Mouse (Mus musculus): ENCODE results near the gene Ccdc85c. TPM values are rescaled to one million over a fixed set of nuclear protein-coding genes. Genes with fewer than 3 reads are reported as not detected.

The Ccdc85c gene
- polyA plus RNA-seq (2014; fragmentation: Nextera tagmentation; extraction: Ambion mirVana) = 7.2 and 8.2 TPM in 2 replicates

- Histone ChIP-seq H3K27me3 (ENCODE audit: control insufficient read depth, insufficient read depth, low read length) (no peaks in the 10 kb centered on the region), H3K9ac (ENCODE audit: low read length) (peak within 1 kb of the TSS; percentile 74), H3K4me3 (ENCODE audit: control insufficient read depth in 1 of 2, insufficient read depth in 1 of 2, low read depth in 1 of 2, low read length in 2 of 2) (peak within 1 kb of the TSS; percentile 62 to 63), H3K4me2 (ENCODE audit: low read length) (peak within 1 kb of the TSS; percentile 92), H3K27ac (replicated peaks in 1 of 2; ENCODE audit: control insufficient read depth in 1 of 2, insufficient read depth in 1 of 2, low read depth in 2 of 2, low read length in 2 of 2) (peak within 1 kb of the TSS; percentile 6 to 69; a peak in 3 of 4 replicates), H3K4me1 (ENCODE audit: control insufficient read depth in 2 of 2, insufficient read depth in 2 of 2, low read length in 2 of 2) (peaks cover 46 to 63% of the 10 kb centered on the region in 2 experiments), H3K9me3 (ENCODE audit: control insufficient read depth, low read length) (no peaks in the 10 kb centered on the region), H3K36me3 (ENCODE audit: control insufficient read depth, insufficient read depth, low read length) (no peaks in the 10 kb centered on the region)
- ATAC-seq (ENCODE audit: insufficient number of reproducible peaks, insufficient read depth, low FRiP score, low read depth) = 0 out of 2 replicates have a peak, but pooled peaks have one; percentile 1
- WGBS = under 1% methylated on average over 110 of the region's 120 CpGs
Observed at GRCm38 (mm10) chr12:108274661-108275507, at the start of gene Ccdc85c. TSS of gene Ccdc85c (minus strand) at chr12:108275425.

GRCm38 (mm10) chr12:108320096-108320495 is 44.9 kb upstream of the Ccdc85c start:
- H3K4me3 ChIP-seq (ENCODE audit: control insufficient read depth in 1 of 2, insufficient read depth in 1 of 2, low read depth in 1 of 2, low read length in 2 of 2) = no peak overlapping the region
- no peak overlapping the region for H3K27ac ChIP-seq (replicated peaks in 1 of 2; ENCODE audit: control insufficient read depth in 1 of 2, insufficient read depth in 1 of 2, low read depth in 2 of 2, low read length in 2 of 2)
- no peaks in the 10 kb centered on the region for H3K36me3 ChIP-seq (ENCODE audit: control insufficient read depth, insufficient read depth, low read length)
- H3K4me1 ChIP-seq (ENCODE audit: control insufficient read depth in 2 of 2, insufficient read depth in 2 of 2, low read length in 2 of 2) = peaks cover 9 to 15% of the 10 kb centered on the region in 2 experiments
- no peak overlapping the region for H3K4me2 ChIP-seq (ENCODE audit: low read length)
- WGBS = 29% methylated on average over 8 of the region's 8 CpGs
- no peak for ATAC-seq (ENCODE audit: insufficient number of reproducible peaks, insufficient read depth, low FRiP score, low read depth)
- peaks cover 46% of the 10 kb centered on the region for H3K27me3 ChIP-seq (ENCODE audit: control insufficient read depth, insufficient read depth, low read length)
- no peaks in the 10 kb centered on the region for H3K9me3 ChIP-seq (ENCODE audit: control insufficient read depth, low read length)
- H3K9ac ChIP-seq (ENCODE audit: low read length) = no peak overlapping the region

- peaks cover 49% of the 10 kb centered on the region for H3K27me3 ChIP-seq (ENCODE audit: control insufficient read depth, insufficient read depth, low read length)
- H3K9me3 ChIP-seq (ENCODE audit: control insufficient read depth, low read length) = no peaks in the 10 kb centered on the region
- H3K9ac ChIP-seq (ENCODE audit: low read length) = no peak overlapping the region
- H3K27ac ChIP-seq (replicated peaks in 1 of 2; ENCODE audit: control insufficient read depth in 1 of 2, insufficient read depth in 1 of 2, low read depth in 2 of 2, low read length in 2 of 2) = no peak overlapping the region
- peaks cover 9 to 15% of the 10 kb centered on the region in 2 experiments for H3K4me1 ChIP-seq (ENCODE audit: control insufficient read depth in 2 of 2, insufficient read depth in 2 of 2, low read length in 2 of 2)
- ATAC-seq (ENCODE audit: insufficient number of reproducible peaks, insufficient read depth, low FRiP score, low read depth) = 0 out of 2 replicates have a peak, but pooled peaks have one; percentile 10
- peak overlapping the region in 1 of 2 experiments; percentile 29; a peak in 2 of 4 replicates for H3K4me3 ChIP-seq (ENCODE audit: control insufficient read depth in 1 of 2, insufficient read depth in 1 of 2, low read depth in 1 of 2, low read length in 2 of 2)
- H3K36me3 ChIP-seq (ENCODE audit: control insufficient read depth, insufficient read depth, low read length) = no peaks in the 10 kb centered on the region
- WGBS = 10% methylated on average over 37 of the region's 37 CpGs
- peak overlapping the region; percentile 51 for H3K4me2 ChIP-seq (ENCODE audit: low read length)
Observed at GRCm38 (mm10) chr12:108318499-108318898, 43.3 kb upstream of the Ccdc85c start.

- H3K4me3 ChIP-seq (ENCODE audit: control insufficient read depth in 1 of 2, insufficient read depth in 1 of 2, low read depth in 1 of 2, low read length in 2 of 2) = peak overlapping the region in 1 of 2 experiments; percentile 29; a peak in 2 of 4 replicates
- H3K4me2 ChIP-seq (ENCODE audit: low read length) = peak overlapping the region; percentile 51
- peaks cover 9 to 15% of the 10 kb centered on the region in 2 experiments for H3K4me1 ChIP-seq (ENCODE audit: control insufficient read depth in 2 of 2, insufficient read depth in 2 of 2, low read length in 2 of 2)
- no peaks in the 10 kb centered on the region for H3K9me3 ChIP-seq (ENCODE audit: control insufficient read depth, low read length)
- WGBS = 18% methylated on average over 18 of the region's 18 CpGs
- no peaks in the 10 kb centered on the region for H3K36me3 ChIP-seq (ENCODE audit: control insufficient read depth, insufficient read depth, low read length)
- ATAC-seq (ENCODE audit: insufficient number of reproducible peaks, insufficient read depth, low FRiP score, low read depth) = no peak
- H3K9ac ChIP-seq (ENCODE audit: low read length) = no peak overlapping the region
- peaks cover 49% of the 10 kb centered on the region for H3K27me3 ChIP-seq (ENCODE audit: control insufficient read depth, insufficient read depth, low read length)
- no peak overlapping the region for H3K27ac ChIP-seq (replicated peaks in 1 of 2; ENCODE audit: control insufficient read depth in 1 of 2, insufficient read depth in 1 of 2, low read depth in 2 of 2, low read length in 2 of 2)
Observed at GRCm38 (mm10) chr12:108317826-108318430, 42.7 kb upstream of the Ccdc85c start.

GRCm38 (mm10) chr12:108317201-108317738 is 42.0 kb upstream of the Ccdc85c start:
- Histone ChIP-seq H3K36me3 (ENCODE audit: control insufficient read depth, insufficient read depth, low read length) (no peaks in the 10 kb centered on the region), H3K9me3 (ENCODE audit: control insufficient read depth, low read length) (no peaks in the 10 kb centered on the region), H3K27me3 (ENCODE audit: control insufficient read depth, insufficient read depth, low read length) (peaks cover 49% of the 10 kb centered on the region), H3K9ac (ENCODE audit: low read length) (no peak overlapping the region), H3K4me2 (ENCODE audit: low read length) (no peak overlapping the region), H3K4me3 (ENCODE audit: control insufficient read depth in 1 of 2, insufficient read depth in 1 of 2, low read depth in 1 of 2, low read length in 2 of 2) (no peak overlapping the region), H3K27ac (replicated peaks in 1 of 2; ENCODE audit: control insufficient read depth in 1 of 2, insufficient read depth in 1 of 2, low read depth in 2 of 2, low read length in 2 of 2) (no peak overlapping the region), H3K4me1 (ENCODE audit: control insufficient read depth in 2 of 2, insufficient read depth in 2 of 2, low read length in 2 of 2) (peaks cover 9 to 15% of the 10 kb centered on the region in 2 experiments)
- no peak for ATAC-seq (ENCODE audit: insufficient number of reproducible peaks, insufficient read depth, low FRiP score, low read depth)
- 16% methylated on average over 9 of the region's 9 CpGs for WGBS

GRCm38 (mm10) chr12:108316655-108317054 is 41.4 kb upstream of the Ccdc85c start:
- H3K4me1 ChIP-seq (ENCODE audit: control insufficient read depth in 2 of 2, insufficient read depth in 2 of 2, low read length in 2 of 2) = peaks cover 9 to 15% of the 10 kb centered on the region in 2 experiments
- H3K27ac ChIP-seq (replicated peaks in 1 of 2; ENCODE audit: control insufficient read depth in 1 of 2, insufficient read depth in 1 of 2, low read depth in 2 of 2, low read length in 2 of 2) = no peak overlapping the region
- H3K9ac ChIP-seq (ENCODE audit: low read length) = no peak overlapping the region
- WGBS = 53% methylated on average over 6 of the region's 6 CpGs
- H3K9me3 ChIP-seq (ENCODE audit: control insufficient read depth, low read length) = no peaks in the 10 kb centered on the region
- peaks cover 49% of the 10 kb centered on the region for H3K27me3 ChIP-seq (ENCODE audit: control insufficient read depth, insufficient read depth, low read length)
- no peaks in the 10 kb centered on the region for H3K36me3 ChIP-seq (ENCODE audit: control insufficient read depth, insufficient read depth, low read length)
- no peak overlapping the region for H3K4me3 ChIP-seq (ENCODE audit: control insufficient read depth in 1 of 2, insufficient read depth in 1 of 2, low read depth in 1 of 2, low read length in 2 of 2)
- no peak for ATAC-seq (ENCODE audit: insufficient number of reproducible peaks, insufficient read depth, low FRiP score, low read depth)
- H3K4me2 ChIP-seq (ENCODE audit: low read length) = no peak overlapping the region

GRCm38 (mm10) chr12:108315818-108316217 is 40.6 kb upstream of the Ccdc85c start:
- Histone ChIP-seq H3K27ac (replicated peaks in 1 of 2; ENCODE audit: control insufficient read depth in 1 of 2, insufficient read depth in 1 of 2, low read depth in 2 of 2, low read length in 2 of 2) (no peak overlapping the region), H3K27me3 (ENCODE audit: control insufficient read depth, insufficient read depth, low read length) (peaks cover 49% of the 10 kb centered on the region), H3K36me3 (ENCODE audit: control insufficient read depth, insufficient read depth, low read length) (no peaks in the 10 kb centered on the region), H3K9me3 (ENCODE audit: control insufficient read depth, low read length) (no peaks in the 10 kb centered on the region), H3K4me2 (ENCODE audit: low read length) (no peak overlapping the region), H3K4me1 (ENCODE audit: control insufficient read depth in 2 of 2, insufficient read depth in 2 of 2, low read length in 2 of 2) (peaks cover 9 to 15% of the 10 kb centered on the region in 2 experiments), H3K4me3 (ENCODE audit: control insufficient read depth in 1 of 2, insufficient read depth in 1 of 2, low read depth in 1 of 2, low read length in 2 of 2) (no peak overlapping the region), H3K9ac (ENCODE audit: low read length) (no peak overlapping the region)
- 16% methylated on average over 10 of the region's 10 CpGs for WGBS
- ATAC-seq (ENCODE audit: insufficient number of reproducible peaks, insufficient read depth, low FRiP score, low read depth) = no peak

Measured in heart, embryonic 14.5 days (tissue).